Mouse (Mus musculus) embryo, embryonic 9.5 days (tissue): ENCODE data around the gene Slc44a5.

Source experiments
- DNase-seq: peaks from one replicate; pipeline ENCODE4 v3.0.0-alpha.2; 2017; ENCODE audit errors: extremely low spot score

Gene Slc44a5

GRCm38 (mm10) chr3:153973171-153973948, at the start of gene Slc44a5:
Gene Slc44a5 (plus strand): TSS chr3:153973436.
- peak; percentile 43 for DNase-seq

DNA sequence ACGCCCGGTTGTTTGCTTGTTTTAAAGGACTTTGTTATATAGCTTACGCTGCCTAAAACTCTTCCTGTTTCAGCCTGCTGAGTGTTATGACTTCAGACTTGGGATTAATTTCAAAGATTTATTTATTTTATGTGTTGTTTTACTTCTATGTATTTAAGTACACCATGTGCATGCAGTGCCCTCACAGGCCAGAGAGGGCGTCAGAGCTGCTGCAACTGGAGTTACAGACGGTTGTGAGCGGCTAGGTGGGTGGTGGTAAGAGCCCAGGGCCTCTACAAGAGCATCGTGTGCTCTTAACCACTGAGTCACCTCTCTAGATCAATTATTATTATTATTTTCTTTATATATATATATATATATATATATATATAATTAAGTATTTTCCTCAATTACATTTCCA, 46.9 kb upstream of the Slc44a5 start:
- no peak for DNase-seq

GRCm38 (mm10) chr3:153929526-153929925, 43.7 kb upstream of the Slc44a5 start:
- no peak for DNase-seq

GRCm38 (mm10) chr3:153932461-153932860, 40.8 kb upstream of the Slc44a5 start:
- no peak for DNase-seq

- no peak for DNase-seq
Measured at GRCm38 (mm10) chr3:153935878-153936277, 37.4 kb upstream of the Slc44a5 start.

DNA sequence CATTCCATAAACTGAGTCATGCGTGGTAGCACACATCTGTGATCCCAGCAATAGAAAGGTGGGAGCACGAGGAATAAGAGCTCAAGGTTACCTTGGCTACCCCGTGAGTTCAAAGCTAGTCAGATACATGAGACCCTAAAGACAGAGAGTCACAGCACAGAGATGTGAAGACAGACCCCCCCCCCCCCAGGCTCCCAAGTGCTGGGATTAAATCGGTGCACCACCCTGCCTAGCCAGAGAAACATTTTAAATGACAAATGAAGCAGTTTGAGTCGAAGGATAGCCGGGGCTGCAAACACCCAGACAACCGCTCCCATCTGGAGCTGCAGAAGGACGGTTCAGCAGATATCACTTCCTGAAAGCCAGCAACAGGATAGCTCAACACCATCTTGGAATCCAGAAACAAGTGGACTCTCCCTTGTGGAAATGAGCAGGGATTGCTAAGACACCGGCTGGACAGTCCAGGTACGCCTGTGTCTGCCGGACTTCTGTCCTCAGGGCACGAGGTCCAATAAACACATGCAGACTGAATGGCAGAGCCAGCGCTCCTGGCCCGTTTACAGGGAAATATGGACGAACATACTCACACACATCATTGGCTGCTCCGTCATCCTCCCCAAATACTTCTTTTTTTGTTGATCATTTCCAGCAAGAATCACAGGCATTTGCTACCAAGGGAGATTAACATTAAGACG, 36.0 kb upstream of the Slc44a5 start:
- DNase-seq = no peak

DNA sequence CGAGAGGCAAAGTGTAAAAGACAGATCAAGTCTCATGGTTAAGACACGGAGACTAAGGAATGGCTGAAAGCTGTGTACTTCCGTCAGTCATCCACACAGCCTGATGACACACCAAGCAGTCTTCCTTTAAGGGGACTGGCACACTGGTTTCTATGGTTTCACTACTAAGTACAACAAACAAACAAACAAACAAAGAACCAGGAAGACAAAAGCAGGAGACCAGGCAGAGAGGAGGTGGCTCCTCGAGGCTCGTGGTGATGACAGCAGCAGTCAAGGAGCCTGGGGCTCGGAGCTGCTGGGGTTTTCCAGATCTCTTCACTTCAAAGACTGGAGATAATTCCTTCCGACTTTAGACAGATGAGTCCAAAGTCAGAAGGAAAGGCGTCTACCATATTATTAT, 33.2 kb upstream of the Slc44a5 start:
- DNase-seq = no peak

- no peak for DNase-seq
Measured at GRCm38 (mm10) chr3:153940486-153940885, 32.8 kb upstream of the Slc44a5 start.

- no peak for DNase-seq
Measured at GRCm38 (mm10) chr3:153941613-153942012, 31.6 kb upstream of the Slc44a5 start.

- DNase-seq = no peak
Measured at GRCm38 (mm10) chr3:153943003-153943640, 30.1 kb upstream of the Slc44a5 start.

GRCm38 (mm10) chr3:153943901-153944334, 29.3 kb upstream of the Slc44a5 start:
- DNase-seq = no peak

- peak; percentile 99 for DNase-seq
Measured at GRCm38 (mm10) chr3:153944335-153944990, 28.8 kb upstream of the Slc44a5 start, which contains the start of gene Acadm. Gene Acadm (minus strand): TSS chr3:153944632.

GRCm38 (mm10) chr3:153947271-153947670, 26.0 kb upstream of the Slc44a5 start:
- DNase-seq = no peak

- DNase-seq = no peak
Measured at GRCm38 (mm10) chr3:153948176-153948575, 25.1 kb upstream of the Slc44a5 start.

GRCm38 (mm10) chr3:153957916-153958315, 15.3 kb upstream of the Slc44a5 start:
- no peak for DNase-seq

- DNase-seq = peak; percentile 60
Measured at GRCm38 (mm10) chr3:153959035-153959730, 14.1 kb upstream of the Slc44a5 start.

GRCm38 (mm10) chr3:153959731-153960207, 13.5 kb upstream of the Slc44a5 start:
- no peak for DNase-seq

GRCm38 (mm10) chr3:153960884-153961283, 12.4 kb upstream of the Slc44a5 start:
- no peak for DNase-seq

- DNase-seq = peak; percentile 26
Measured at GRCm38 (mm10) chr3:153961632-153962389, 11.4 kb upstream of the Slc44a5 start.

- DNase-seq = no peak
Measured at GRCm38 (mm10) chr3:153967447-153967846, 5.8 kb upstream of the Slc44a5 start.
